Mouse (Mus musculus): ENCODE measurements around the gene Luc7l2.
"Not testable (repeated sequence)": the region's sequence is repeated elsewhere in the genome, so short reads cannot be mapped to it uniquely, and the experiment has no call there.

Gene Luc7l2

DNA sequence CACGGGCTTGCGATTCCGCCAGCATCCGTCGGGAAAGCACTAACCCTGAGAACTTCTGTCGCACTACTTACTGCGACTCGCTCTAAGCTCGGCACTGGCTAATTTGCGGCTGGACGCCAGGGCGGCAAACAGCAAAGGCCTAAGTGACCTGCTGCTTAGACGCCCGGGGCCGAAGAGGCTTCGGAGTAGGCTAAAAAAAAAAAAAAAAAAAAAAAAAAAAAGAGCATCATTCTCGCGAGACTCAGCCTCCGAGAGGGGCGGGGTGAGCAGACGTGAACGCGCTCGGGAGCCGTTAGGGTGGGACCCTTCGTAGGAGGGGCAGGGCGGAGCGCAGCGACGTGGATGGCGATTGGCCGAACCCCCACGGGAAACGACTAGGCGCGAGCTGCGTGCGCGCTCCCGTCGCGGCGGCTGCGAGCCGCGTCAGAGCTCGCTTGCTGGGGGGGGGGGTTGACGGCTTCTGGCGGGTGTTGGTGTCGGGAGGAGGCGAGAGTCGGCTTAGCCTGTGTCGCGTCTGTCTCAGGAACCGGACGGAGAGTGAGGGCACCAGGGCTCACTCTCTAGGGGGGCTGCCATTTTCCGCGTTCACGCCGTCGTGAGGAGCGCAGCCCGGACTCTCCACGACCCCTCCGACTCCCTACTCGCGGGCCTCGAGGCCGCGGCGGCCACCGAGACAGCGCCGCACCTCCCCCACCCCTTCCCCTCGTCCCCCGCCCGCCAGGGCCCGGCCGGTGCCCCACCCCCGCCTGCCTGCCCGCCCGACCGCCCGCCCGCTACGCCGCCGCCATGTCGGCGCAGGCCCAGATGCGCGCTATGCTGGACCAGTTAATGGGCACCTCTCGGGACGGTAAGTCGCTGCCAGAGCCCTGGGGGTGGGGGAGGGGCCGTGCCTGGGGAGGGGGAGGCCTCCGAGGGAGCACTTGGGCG lies at the start of gene Luc7l2:
TSS of gene Luc7l2 (plus strand) at position 273 of the 927 bp plus-strand sequence.
- peak; percentile 97 for DNase-seq

DNA sequence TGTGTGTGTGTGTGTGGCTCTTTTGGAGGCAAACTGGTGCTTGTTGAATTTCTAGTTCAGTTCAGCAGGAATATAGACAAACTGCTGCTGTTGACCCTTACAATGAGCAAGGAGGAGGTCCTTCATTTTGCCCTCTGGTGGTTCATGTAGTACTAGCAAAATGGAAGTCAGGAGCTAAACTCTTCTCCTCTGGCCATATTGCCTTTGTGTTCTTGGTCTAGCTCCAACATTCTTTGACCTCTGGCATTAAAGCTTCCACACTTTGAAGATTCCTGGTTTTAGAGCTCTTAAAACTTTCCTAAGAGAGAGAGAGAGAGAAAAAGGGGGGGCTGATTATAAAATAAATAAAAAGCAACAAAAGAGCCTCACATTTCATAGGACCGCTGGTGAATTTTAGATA lies 39.0 kb upstream of the Luc7l2 start:
- no peak for DNase-seq

DNA sequence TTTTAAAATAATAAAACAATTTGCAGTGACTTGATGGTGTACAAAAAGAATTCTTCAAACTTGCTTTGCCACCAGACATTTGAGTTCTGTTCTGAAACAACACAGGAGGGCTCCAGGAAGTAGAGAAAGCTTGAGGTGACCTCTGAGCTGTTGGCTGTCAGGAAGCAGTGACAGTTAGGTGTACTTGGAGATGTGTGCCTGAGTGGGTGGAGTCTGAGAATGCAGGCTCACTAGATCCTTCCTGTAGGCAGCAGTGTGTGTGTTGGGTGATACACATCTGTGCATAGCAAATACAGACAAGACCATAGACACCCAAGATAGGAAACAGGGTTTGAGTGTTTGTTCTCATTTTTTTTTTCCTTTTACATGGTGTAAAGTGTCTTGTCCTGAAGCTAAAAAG lies 38.3 kb upstream of the Luc7l2 start:
- DNase-seq = no peak

DNA sequence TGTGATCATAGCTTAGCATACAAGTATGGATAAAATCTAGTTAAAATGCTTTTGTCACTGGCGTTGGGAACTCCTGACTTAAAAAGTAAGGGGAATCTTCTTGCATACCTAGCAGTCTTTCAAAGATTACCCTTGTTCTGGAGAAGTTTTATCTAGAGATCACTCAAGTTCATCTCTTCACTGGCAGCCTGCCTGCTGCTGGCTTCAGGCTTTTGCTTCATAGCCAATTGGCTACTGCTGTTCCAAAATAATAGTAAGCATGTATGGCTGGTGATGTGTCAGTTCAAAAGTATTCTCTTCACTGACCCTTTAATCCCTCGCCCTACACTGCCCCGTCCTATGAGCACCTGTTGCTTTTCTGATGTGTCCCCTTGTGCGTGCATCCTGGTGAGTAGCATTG lies 35.9 kb upstream of the Luc7l2 start:
- DNase-seq = no peak

DNA sequence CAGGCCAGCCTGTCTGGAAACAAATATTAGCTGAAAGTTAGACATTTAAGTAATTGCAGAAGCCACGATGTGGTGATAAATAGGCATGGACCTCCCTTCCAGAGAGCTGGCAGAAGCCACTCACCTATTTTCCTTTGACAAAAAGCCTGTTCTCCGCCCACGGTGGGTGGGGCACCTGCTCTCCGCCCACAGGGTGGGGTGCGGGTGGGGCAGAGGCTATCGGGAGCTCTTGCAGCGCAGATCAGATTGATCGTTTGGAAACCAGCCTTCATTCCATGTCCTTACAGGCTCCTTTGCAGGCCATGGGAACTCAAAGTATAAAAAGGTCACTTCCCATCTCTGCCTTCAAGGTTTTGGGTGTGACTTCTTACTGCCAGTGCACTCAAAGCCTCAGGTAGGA lies 27.3 kb upstream of the Luc7l2 start:
- DNase-seq = no peak

DNA sequence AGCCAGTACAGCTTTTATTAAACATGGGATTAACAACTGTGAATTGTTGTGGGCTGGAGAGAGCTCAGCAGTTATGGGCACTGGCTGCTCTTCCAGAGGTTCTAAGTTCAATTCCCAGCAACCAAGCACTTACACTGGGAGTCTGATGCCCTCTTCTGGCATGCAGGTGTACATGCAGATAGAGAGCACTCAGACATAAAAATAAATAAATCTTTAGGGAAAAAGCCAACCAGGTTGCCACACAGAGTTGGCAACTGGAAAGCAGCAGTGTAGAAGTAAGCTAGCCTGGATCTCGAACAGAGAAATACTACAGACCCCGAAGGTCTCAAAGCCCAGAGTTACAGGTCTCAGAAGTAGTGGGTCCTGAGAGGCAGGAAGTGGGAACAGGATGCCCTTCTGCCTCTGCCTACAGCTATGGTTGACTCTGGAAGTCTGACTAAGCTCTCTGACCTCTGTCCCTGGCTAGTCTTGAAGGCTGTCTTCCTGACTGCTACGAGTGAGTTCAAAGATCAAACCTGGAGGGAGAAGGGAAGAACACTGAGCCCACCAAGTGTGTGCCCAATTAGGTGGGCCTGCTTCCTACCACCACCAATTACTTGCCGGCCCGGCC lies 19.8 kb upstream of the Luc7l2 start:
- no peak for DNase-seq

DNA sequence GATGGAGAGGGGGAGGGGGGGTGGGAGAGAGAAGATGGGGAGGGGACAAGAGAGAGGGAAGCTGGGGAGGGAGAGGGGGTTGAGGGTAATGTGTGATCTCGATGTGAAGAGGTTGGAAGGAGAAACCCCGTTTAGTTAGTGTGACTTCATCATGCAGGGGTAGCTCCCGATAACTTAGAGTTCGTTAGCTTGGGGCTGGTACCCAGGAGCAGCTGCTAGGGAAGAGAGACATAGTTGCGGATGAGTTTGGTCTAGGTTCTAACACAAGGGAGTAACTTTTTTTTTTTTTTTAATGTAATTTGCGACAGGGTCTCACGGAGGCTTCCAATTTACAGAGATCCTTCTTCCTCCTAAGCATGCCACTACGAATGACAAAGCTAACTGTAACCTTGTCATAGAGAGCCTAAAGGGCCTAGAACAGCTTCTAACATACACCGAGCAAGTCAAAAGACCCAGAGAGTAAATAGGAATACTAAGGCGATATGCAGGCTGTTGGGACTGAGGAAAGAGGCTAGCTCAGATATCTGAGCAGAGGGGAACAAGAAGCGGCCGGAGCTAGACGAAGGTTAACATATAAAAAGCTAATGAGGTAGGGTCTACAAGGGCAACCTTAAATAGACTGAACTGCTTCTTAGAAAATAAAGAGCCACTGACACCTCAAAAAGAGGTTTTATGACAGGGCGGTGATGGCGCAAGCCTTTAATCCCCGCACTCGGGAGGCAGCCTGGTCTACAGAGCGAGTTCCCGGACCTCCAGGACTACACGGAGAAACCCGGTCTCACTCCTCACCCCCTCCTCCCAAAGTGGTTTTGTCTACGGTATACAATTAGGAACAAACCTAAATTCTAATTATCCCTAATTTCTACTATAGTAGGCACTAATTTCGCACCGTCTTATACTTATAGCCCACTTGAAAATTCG lies 18.4 kb upstream of the Luc7l2 start:
- DNase-seq = peak; percentile 28

DNA sequence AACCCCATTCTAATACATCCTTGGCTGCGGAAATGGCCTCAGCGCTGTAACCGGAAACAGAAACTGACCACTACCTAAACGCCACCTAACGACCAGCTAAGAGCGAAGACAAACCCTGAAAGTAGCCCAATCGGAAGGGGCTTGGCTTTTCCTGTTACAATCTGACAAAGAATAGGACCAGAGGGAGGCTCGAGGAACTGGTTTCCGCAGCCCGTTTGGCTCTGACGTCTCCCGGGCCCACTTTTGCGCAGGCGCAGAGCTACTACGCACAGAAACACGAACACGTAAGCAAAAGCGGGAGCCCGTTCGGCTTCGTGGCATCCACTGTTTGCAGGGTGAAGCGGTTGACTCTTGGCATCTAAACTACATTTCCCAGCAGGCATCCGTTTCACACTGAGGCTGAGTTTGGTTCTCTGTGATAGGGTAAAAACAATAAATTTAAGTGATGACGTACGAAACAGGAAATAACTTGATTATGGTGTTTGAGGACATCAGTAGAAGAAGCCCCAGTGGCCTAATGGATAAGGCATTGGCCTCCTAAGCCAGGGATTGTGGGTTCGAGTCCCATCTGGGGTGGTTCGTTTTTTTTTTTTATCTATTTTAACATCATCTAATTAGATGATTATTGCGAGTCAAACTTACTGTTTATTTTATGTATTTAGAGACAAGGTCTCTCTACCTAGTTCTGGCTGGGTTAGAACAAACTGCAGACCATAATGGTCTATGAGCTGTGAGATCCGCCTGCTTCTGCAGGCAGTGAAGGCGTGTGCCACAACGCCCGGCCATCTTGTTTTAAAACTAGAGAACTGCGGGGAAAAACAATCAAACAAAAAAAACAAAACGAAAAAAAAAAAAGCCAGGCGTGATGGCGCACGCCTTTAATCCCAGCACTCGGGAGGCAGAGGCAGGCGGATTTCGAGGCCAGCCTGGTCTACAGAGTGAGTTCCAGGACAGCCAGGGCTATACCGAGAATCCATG lies 17.4 kb upstream of the Luc7l2 start, which contains the start of gene Fmc1:
TSS of gene Fmc1 (plus strand) at position 75 of the 978 bp plus-strand sequence.
- DNase-seq = peak; percentile 98

DNA sequence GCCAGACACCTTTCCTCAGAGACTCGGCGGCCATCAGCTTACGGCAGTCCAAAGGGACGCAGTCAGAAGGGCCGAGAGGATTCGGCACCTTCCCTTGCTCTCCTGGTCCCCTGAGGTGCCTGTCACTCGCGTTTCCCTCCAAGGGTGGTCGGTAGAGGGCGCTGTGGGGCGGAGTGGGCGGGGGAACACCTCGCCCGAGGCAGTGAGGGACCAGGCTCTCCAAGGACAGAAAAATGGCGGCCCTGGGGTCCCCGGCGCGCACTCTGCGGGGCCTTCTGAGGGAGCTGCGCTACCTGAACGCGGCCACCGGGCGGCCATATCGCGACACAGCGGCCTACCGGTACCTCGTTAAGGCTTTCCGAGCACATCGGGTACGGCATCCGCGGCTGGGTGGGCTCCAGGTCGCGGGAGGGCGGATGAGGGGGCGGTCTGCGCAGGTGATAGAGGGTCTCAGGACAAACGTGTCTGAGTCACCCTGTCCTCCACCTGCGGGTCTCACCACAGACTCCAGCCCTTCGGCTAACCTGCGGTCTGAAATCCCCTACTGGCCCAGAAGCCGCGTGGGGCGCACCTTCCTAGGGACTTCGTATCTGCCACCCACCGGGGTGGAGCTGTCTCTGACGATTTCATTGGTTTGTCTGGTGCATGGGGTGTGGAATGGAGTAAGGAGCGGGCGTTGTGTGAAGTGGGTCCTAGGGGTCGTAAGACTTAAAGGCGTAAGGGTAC lies 16.3 kb upstream of the Luc7l2 start:
- peak; percentile 98 for DNase-seq

DNA sequence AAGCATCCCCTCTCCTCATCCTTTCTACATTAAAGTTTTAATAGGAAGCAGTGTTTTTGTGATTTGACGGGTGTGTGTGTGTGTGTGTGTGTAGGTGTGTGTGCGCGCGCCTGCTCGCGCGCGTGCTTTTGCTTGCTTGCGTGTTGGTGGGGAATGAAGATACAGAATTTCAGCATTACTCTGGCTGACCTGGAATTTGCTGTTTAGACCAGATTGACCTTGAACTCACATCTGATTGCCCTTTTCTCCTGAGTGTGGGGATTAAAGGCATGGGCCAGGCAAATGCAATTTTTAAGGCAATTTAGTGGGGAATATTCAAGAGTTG lies 15.8 kb upstream of the Luc7l2 start:
- DNase-seq = no peak

DNA sequence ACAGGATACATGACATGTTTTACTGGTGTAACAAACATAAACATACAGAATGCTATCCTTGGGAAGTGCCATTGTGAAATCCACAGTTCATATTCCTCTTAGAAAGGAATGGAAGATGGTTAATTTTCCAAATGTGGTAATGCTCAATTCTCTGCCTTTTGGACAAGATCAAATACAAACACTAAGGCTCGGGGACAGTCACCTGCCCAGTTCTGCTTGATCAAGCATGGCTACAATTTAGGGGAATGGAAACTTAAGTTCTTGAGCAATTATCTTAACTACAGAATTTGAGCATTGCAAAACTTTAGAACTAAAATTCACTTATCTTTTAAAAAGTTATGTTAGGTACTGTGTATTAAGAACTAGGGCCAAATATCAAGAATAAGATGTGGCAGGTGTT lies 15.3 kb upstream of the Luc7l2 start:
- DNase-seq = no peak

DNA sequence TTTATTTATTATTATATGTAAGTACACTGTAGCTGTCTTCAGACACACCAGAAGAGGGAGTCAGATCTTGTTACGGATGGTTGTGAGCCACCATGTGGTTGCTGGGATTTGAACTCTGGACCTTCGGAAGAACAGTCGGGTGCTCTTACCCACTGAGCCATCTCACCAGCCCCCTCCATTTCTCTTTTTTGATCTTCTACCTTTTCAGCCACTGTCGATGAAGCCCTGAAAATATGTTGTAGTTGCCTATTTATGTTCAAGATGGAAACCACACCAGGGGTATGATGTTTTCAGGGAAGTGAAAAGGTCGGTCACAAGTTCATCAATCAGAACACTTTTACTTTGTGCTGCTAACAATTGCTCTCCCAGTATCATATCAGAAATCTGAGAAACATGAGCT lies 7.0 kb upstream of the Luc7l2 start:
- not testable (repeated sequence) for DNase-seq

DNA sequence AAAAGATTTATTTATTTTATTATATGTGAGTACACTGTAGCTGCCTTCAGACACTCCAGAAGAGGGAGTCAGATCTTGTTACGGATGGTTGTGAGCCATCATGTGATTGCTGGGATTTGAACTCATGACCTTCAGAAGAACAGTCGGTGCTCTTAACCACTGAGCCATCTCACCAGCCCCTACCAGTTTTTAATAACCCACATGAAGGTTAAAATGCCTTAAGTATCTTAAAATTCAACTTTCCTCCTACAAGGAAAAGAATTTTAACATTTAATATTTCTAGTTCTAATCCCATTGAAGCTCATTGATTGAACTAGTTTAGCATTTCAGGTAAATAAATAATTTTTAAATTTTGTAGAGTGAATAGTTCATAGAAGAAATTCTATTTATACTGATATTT lies 4.1 kb upstream of the Luc7l2 start:
- not testable (repeated sequence) for DNase-seq

DNA sequence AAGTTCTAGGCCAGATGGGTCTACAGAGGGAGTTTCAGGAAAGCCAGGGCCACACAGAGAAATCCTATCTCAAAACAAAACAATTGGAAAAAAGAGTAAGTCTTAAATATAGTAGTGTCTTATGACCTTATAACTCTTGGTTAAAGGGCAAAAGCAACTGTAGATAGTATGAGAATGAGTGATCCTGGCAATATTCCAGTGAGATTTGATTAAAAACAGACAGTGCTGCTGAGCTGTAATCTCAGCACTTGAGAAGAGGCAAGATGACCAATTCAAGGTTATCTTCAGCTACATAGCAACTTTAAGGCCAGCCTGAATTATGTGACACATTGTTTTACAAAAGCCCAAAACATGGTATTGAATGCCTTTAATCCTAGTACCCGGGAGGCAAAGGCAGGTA lies 3.4 kb upstream of the Luc7l2 start:
- DNase-seq = no peak

DNA sequence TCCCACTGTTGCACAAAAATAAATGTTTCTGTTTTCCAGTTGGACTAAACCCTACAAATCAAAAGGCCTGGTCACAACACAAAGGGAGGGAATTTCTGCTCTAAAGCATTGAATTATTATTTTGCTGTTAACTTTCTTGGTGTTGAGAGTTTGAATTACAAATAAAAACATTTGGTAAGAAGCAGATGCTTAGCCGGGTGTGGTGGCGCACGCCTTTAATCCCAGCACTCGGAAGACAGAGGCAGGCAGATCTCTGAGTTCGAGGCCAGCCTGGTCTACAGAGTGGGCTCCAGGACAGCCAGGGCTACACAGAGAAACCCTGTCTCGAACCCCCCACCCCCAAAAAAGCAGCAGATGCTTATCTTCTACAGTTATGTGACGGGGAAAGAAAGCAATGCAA lies 2.5 kb upstream of the Luc7l2 start:
- DNase-seq = not testable (repeated sequence)

DNA sequence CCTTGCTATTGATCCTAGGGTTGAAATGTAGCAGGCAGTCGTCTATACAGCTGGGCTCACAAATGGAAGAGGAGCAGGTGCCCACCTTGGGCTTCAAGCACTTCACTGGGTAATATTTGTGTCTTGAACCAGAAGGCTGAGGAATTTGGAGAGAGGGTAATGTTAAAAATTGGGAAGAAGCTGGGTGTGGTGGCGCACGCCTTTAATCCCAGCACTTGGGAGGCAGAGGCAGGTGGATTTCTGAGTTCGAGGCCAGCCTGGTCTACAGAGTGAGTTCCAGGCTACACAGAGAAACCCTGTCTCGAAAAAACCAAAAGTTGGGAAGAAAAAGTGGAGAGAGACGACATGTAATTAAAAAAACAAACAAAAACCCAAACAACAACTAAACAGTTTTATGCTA lies 1.3 kb upstream of the Luc7l2 start:
- DNase-seq = not testable (repeated sequence)

DNA sequence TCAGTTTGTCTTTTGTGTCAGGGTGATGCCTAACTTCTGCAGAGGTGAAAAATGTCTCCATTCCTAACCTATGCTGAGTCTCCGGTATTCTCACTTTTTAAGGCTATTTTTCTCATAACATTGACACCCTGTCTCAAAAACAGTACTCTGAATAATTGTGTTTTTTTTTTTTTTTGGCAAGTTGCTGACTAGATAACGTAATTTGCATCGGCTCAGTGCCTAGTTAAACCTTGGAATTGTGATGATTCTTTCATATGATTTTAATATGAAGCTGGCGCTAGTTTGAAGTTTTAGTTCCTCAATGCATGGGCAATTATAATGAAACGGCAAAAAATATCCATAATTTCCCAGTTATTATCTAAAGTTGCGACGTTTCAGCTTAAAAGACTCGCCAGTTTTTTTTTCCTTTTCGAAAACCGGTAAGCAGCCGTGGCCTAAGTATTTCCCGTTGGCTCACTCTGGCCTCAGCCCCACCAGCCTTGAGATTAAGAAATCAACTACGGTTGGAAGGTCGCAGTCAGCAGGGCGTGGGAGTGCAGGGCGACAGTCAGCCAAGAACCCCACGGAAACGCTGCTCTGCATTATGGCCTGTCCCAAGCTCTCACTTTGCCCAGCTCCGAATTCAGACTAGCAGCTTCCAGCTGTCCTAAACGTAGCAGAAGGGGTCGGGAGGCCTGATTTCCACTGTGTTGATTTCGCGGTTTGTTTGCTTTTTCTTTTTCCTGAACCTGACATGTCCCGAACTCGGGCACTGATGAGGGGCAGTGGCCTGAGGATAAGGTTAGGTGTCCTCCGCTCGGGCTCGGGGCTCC lies 678 bp upstream of the Luc7l2 start:
- no peak for DNase-seq

DNA sequence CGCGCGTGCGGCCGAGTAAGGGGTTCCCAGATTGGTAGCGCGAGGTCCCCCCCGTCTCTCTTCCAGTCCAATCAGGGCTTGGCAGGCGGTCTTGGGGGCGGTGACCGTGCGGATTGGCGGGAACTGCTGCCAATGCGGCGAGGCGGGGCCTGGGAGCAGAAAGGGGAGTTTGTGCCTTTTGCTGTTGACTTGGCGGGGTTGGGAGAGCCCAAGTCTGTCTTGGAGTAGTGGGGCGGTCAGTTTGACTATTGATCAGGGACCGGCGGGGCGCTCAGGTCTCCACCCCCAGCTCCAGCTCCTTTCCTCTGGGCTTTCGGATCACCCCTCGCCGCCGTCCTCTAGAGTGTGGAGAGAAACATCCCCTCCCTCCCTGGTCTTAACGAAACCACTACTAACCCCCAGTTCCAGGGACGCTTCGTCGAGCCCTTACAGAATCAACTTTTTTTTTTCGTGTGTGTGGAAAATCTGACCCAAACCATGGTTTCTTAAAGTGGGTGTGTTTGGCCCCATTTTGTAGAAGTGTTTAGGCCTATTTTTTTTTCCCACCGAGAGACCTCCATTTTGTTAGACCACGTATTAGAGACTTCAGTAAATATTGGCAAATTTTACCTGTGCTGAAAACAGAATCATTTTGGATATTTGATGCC lies 978 bp downstream of the Luc7l2 start:
- DNase-seq = peak; percentile 98

DNA sequence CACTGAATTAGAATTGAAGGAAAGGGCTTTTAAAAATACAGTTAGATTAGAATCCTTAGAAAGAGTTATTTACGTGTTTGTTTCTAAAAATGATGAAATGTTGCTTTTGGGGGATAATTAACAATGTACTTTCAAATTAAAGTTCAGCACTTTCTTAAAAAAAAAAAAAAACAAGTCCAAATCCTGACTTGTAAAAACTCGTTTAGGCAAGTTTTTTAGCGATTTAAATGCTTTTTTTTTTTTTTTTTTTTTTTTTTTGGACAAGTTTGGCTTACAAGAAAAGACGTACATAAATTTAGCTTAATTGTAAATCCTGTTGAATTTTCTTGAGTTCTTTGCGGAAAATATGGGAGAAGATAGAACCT lies 1.5 kb downstream of the Luc7l2 start:
- no peak for DNase-seq

DNA sequence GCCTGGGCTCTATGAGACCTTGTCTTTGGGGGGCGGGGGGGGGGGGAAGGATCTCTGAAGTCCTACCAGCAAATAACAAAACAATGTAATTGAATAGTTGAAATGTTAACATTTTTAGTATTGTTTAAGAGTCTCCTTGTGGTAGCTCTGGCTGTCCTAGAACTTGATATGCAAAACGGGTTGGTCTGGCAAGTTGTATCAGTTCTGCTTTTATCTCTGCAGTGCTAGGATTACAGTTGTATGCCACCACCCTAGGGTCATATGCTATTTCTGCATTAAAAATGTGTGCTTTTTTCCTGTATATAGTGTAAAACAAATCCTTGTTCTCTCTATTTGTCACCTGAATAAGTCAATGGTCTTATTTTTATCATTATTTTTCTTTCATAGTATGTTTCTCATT lies 25.0 kb downstream of the Luc7l2 start:
- DNase-seq = no peak
